In genomic region chrX:49387439-49387838, GRCm38 (mm10) we compare ENCODE assay signal across 13 mouse cellular contexts.
"Had no signal": no experiment of that assay in that cellular context is flagged by ENCODE, and none has a peak within 500 bp of the region (broad histone marks: within the 10 kb centered on the region; RNA-seq: fewer than 3 reads in every experiment).

No protein-coding gene starts in this region.

- H3K4me1 ChIP-seq: limb, embryonic 15.5 days; liver, embryonic 12.5 days; megakaryocyte, embryonic 14.5 days had no signal

- H3K4me3 ChIP-seq: limb, embryonic 15.5 days; liver, embryonic 12.5 days; megakaryocyte, embryonic 14.5 days had no signal

- H3K27me3 ChIP-seq: limb, embryonic 15.5 days; liver, embryonic 12.5 days had no signal

- H3K36me3 ChIP-seq: limb, embryonic 15.5 days; liver, embryonic 12.5 days had no signal

- H3K9me3 ChIP-seq: limb, embryonic 15.5 days; liver, embryonic 12.5 days; megakaryocyte, embryonic 14.5 days had no signal

- H3K4me2 ChIP-seq: limb, embryonic 15.5 days; liver, embryonic 12.5 days; lung, embryonic 14.5 days had no signal

- DNase-seq: kidney, adult 9 months; layer of hippocampus, adult 9-11 months; layer of hippocampus, postnatal 36 days; lung, embryonic 14.5 days; lung, postnatal 10 days; lung, postnatal 4 days; thymus, postnatal 4 days had no signal

- H3K27ac ChIP-seq: limb, embryonic 15.5 days; liver, embryonic 12.5 days; stomach, postnatal 0 days had no signal

- ATAC-seq: intestine, embryonic 16.5 days; liver, embryonic 12.5 days; midbrain, embryonic 16.5 days had no signal

- H3K9ac ChIP-seq: limb, embryonic 15.5 days; liver, embryonic 12.5 days; lung, embryonic 14.5 days had no signal
